Mouse (Mus musculus): ENCODE data around the gene Bex1.
A peak's percentile ranks its signal among the peaks of the same experiment; 100 is the strongest.

Gene Bex1

GRCm38 (mm10) chrX:136214729-136215677 lies at the start of gene Bex1, which contains the start of gene Tceal7:
Bex1 (minus strand) TSS chrX:136215513.
Tceal7 (plus strand) TSS chrX:136214779.
- DNase-seq: peak; percentile 30

- DNase-seq: no peak
Measured at GRCm38 (mm10) chrX:136252023-136252729, 36.9 kb upstream of the Bex1 start.

GRCm38 (mm10) chrX:136249671-136250070 lies 34.4 kb upstream of the Bex1 start:
- DNase-seq: no peak

GRCm38 (mm10) chrX:136248811-136249210 lies 33.5 kb upstream of the Bex1 start:
- DNase-seq: no peak

GRCm38 (mm10) chrX:136245521-136246071 lies 30.3 kb upstream of the Bex1 start:
- peak; percentile 38 for DNase-seq

- peak; percentile 80 for DNase-seq
Measured at GRCm38 (mm10) chrX:136244574-136245229, 29.4 kb upstream of the Bex1 start, which contains the start of gene Tceal9. Tceal9 (plus strand) TSS chrX:136245079.

- no peak for DNase-seq
Measured at GRCm38 (mm10) chrX:136243181-136243580, 27.9 kb upstream of the Bex1 start.

- peak; percentile 12 for DNase-seq
Measured at GRCm38 (mm10) chrX:136238118-136238517, 22.8 kb upstream of the Bex1 start.

- no peak for DNase-seq
Measured at GRCm38 (mm10) chrX:136227768-136228167, 12.5 kb upstream of the Bex1 start.

- no peak for DNase-seq
Measured at GRCm38 (mm10) chrX:136223714-136224113, 8.4 kb upstream of the Bex1 start.

- DNase-seq: no peak
Measured at GRCm38 (mm10) chrX:136216303-136216702, 990 bp upstream of the Bex1 start.

- no peak for DNase-seq
Measured at GRCm38 (mm10) chrX:136213396-136213795, 1.9 kb downstream of the Bex1 start.

- no peak for DNase-seq
Measured at GRCm38 (mm10) chrX:136204406-136204805, 10.9 kb downstream of the Bex1 start.

GRCm38 (mm10) chrX:136203664-136204066 lies 11.6 kb downstream of the Bex1 start, which contains the start of gene Tceal5:
Tceal5 (minus strand) TSS chrX:136203876.
- DNase-seq: peak; percentile 81

- DNase-seq: no peak
Measured at GRCm38 (mm10) chrX:136203257-136203656, 12.1 kb downstream of the Bex1 start.

- DNase-seq: no peak
Measured at GRCm38 (mm10) chrX:136196873-136197272, 18.4 kb downstream of the Bex1 start.

- DNase-seq: no peak
Measured at GRCm38 (mm10) chrX:136195193-136195944, 19.9 kb downstream of the Bex1 start.

GRCm38 (mm10) chrX:136183107-136183506 lies 32.2 kb downstream of the Bex1 start:
- DNase-seq: no peak

GRCm38 (mm10) chrX:136180897-136181553 lies 34.3 kb downstream of the Bex1 start:
- DNase-seq: no peak

- DNase-seq: peak; percentile 5
Measured at GRCm38 (mm10) chrX:136172786-136173185, 42.5 kb downstream of the Bex1 start.

GRCm38 (mm10) chrX:136172118-136172551 lies 43.2 kb downstream of the Bex1 start, which contains the start of gene Tceal8:
Tceal8 (minus strand) TSS chrX:136172342.
- DNase-seq: peak; percentile 87

Measured in cerebellum, adult 9-11 months (tissue).